Mouse (Mus musculus): ENCODE results near the gene Cit.

- TF ChIP-seq CTCF (IDR thresholded peaks at IDR 0.05) (no peak), EP300 (IDR thresholded peaks at IDR 0.05) (no peak)
Measured at GRCm38 (mm10) chr5:115882165-115882564, 37.1 kb downstream of the Cit start.
